Mouse (Mus musculus) hindlimb bud, embryonic 11.5 days (tissue): ENCODE measurements around the gene Phtf1.

Source experiments
- DNase-seq: peaks from one replicate; pipeline ENCODE4 v3.0.0-alpha.2; 2012; ENCODE audit warnings: low read depth, low spot score; ENCODE audit errors: extremely low spot score

Gene Phtf1

DNA sequence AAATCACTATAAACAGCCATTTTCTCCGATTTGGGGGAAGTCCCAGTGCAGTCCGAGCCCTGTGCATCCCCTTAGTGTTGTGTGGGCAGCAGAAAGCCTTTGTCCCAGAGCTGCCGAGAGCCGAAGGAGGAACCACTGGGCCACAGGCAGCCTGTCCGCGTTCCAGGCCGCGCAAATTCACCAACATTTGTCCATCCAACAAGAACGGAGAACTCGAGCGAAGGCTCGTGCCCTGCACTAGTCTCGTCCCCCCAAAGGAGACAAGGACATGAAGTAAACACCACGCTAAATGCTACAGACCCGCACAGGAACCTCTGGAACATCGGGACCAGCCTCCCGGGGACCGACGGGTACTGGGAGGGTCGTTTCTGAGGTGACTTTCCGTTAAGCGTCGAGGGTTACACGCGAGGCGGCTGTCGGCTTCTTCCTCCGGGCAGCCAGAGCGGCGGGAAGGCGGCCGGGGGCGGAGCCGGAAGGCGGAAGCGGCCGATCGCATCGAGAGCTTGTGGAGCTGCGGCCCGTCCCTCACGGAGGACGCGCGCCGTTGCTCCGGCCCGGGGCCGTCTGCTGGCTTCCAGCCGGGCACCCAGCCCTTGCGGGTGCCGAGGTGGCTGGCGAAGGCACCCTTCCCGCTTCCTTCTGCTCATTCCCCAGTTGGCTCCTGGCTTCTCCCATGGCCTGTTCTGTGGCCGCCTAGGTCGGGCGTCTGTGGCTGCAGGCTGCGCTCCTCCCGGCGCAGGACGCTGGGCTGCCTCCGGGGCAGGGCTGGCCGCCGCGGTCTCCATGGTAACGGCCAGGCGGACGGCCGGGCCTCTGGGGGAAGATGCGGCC lies at the start of gene Phtf1:
Gene Phtf1, plus strand, starts transcription at position 250 of the 831 bp plus-strand sequence.
- peak; percentile 39 for DNase-seq

GRCm38 (mm10) chr3:103920094-103920493 lies 47.8 kb upstream of the Phtf1 start:
- DNase-seq = no peak

- DNase-seq = no peak
These were observed 42.6 kb upstream of the Phtf1 start for GRCm38 (mm10) chr3:103925302-103925701.

DNA sequence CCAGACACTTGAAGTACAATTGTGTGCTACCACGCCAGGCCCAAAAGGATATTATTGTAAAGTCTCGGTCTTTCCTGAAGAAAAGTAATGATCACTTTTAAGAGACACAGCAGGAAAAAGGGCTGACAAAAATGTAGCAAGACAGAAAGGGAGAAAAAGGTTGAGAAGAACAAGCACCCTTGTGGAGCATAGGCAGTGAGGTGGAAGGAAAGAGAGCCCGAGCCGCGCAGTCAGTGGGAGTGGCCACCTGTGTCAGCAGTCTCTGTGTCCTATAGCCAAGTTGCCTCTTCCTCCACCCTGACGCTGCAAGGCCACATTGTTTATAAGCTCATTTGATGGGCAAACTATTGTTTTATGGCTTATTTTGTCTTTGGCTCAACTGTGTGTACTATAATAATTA lies 40.4 kb upstream of the Phtf1 start:
- no peak for DNase-seq

GRCm38 (mm10) chr3:103944794-103945562 lies 22.9 kb upstream of the Phtf1 start:
- no peak for DNase-seq

DNA sequence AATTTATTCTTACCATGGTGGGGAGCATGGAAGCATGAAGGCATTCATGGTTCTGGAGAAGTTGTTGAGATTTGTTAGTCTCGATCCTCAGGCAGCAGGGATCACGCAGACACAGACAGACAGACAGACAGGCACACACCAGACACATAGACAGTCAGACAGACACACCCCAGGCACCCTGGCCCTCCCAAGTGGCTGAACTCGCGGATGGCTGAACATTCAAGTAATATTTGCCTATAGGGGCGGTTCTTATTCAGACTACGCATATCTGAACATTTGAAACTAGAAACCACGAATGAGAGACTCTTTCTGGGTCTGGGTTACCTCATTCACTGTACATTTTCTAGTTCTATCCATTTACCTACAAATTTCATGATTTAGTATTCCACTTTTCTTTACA lies 19.2 kb upstream of the Phtf1 start:
- DNase-seq = no peak

DNA sequence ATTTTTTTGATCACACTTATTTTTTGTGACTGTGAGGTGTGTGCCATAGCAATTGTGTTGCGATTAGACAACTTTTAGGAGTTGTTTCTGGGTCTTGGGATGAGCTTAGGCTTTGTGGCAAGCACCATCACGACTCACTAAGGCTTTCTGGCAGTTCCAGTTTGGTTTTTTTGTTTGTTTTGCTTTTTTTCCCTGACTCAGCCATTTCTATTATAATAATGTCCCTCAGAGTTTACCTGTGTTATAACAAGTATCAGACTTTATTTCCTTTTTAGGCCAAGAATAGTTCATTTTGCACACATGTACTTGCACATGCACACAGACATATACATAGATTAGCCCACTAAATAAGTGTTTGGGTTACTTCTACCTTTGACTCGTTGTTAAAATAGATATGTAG lies 7.3 kb upstream of the Phtf1 start:
- DNase-seq = no peak

DNA sequence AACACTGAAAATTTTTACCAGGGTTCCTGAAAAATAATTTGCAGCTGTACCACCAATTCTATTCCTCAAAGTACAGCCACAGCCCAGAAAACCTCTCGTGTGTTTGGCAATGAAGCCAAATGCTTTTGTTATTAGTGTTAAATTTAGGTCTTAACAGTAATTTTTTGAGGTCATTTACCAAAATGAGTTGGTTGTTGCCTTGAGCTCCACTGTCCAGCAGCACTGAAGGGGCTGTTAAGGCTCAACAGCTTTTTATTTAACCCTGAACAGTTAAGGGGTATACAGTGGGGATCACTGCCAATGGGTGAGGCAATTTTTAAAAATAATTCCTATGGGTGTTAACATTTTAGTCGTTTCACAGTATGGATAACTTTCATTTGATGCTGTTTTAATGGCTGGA lies 679 bp upstream of the Phtf1 start:
- DNase-seq = no peak

DNA sequence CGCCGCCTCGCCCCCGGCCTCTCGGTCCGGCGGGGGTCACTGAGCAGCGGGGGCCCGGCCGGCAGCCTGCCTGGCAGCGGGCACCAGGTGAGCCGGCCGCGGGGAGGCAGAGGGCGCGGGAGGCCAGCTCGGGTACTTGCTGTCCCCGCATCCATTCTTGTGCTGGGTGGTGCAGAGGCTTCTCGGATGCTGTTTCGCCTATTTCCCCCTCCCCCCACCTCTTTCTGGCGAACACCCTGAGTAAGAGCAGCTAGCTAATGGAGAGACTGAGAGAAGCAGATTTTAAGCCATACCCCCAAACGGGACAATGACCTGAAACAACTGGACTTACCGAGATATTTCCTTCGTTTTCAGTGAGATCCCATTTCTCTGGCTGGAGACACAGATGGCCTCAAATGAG lies 791 bp downstream of the Phtf1 start:
- peak; percentile 16 for DNase-seq

DNA sequence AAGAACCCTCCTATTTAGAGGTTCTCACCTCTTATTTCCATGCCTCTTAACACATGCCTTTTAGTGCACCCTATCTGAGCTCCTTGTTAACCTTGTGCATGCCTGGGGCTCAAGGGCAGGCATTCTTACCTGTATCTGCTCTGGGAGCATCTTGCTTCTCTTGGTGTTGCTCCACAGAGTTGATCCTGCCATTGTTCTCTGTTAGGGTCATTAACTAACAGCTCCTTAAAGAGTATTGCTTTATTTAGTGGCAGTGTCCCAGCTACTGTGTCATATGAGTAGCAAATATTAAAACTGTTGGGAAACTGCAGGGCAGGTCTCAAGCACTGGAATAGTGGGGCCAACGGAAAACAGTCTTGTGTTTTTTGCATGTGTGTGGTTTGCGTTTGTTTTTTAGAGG lies 3.2 kb downstream of the Phtf1 start:
- no peak for DNase-seq

GRCm38 (mm10) chr3:103984556-103984955 lies 16.6 kb downstream of the Phtf1 start:
- DNase-seq = no peak

DNA sequence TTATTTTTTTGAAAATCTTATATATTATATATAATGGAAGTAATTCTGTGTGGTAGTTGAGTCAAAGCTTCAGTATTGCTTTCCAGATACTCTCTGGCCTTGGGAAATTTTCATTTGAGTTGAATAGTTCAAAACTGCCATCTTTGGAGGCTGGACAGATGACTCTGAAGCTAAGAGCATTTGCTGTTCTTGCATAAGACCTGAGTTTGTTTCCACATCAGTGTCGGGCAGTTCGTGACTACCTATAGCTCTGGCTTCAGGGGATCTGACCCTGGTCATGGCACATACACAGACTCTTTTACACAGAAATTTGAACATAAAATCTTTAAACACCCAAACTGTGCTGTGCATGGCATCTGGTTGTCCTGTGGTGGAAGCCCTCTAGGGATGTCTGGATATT lies 17.3 kb downstream of the Phtf1 start:
- no peak for DNase-seq

GRCm38 (mm10) chr3:103987831-103988432 lies 20.0 kb downstream of the Phtf1 start:
- no peak for DNase-seq

GRCm38 (mm10) chr3:103989352-103989751 lies 21.4 kb downstream of the Phtf1 start:
- DNase-seq = no peak

DNA sequence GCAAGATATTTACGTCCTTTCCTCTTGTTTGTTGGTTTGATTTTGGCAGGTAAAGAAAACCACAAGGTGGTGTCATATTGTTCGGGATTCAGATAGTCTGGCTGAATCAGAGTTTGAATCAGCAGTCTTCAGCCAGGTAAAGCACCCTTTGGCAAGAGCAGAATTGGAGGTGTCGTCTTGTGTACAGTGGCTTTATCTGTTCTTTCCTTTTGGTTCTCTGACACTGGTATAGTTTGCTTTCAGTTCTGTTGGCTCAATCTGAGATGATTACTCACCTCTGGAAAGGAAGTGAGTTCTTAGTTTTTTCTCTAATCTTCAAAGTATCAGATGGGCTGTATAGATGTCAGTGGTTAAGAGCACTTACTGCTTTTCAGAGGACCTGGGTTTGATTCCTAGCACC lies 23.4 kb downstream of the Phtf1 start:
- DNase-seq = no peak

DNA sequence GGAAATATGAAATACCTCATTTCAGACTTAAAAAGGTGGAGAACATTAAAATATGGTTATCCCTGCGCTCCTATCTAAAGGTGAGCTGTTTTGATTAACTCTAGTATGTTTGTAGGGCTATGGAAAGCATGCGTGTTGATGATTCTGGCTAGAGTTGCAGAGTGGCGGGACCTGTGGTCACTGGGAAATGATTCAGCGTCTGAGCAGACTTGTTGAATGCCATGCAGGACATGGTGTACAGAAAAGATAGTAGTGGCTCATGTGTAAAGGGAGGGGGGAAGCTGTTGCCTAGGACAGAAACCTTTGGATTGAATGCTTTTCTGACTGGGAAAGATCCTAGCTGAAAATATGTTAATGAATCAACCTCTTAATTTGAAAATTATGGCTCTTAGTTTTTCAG lies 30.8 kb downstream of the Phtf1 start:
- DNase-seq = no peak

GRCm38 (mm10) chr3:104006896-104007466 lies 39.1 kb downstream of the Phtf1 start:
- DNase-seq = no peak

- no peak for DNase-seq
These were observed 39.6 kb downstream of the Phtf1 start for GRCm38 (mm10) chr3:104007479-104007878.

DNA sequence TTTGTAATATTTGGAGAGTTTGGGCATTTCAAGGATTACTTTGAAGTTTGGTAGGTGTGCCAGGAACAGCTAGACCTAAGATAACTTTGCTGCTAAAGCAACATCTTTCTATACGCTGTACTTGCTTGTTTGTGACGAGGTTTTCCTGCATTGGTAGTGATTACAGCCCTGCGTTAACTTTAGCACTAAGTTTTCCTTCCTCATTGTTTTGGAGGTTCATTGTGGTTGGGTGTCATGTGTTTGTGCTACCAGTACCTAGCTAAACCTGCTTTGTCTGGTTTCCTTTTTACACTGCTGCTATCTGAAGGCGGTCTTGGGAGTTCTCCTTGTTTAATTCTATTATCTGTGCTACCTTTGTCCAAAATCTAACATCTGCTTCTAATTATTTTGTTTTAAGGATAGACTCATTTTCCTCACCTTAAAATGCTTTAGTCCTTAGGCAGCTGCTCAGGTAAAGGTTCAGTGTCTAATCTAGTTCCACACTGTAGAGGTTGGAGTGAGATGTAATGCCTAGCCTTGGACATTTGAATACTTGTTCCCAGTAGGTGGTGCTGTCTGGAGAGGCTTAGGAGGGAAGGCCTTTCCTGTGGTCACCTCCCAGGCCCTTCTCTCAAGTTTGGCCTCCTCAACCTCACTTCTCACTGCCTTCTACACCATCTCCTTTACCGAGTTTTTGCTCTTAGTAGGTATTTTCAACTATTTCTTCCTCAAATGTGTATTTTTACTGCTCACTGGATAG lies 42.2 kb downstream of the Phtf1 start:
- DNase-seq = no peak

DNA sequence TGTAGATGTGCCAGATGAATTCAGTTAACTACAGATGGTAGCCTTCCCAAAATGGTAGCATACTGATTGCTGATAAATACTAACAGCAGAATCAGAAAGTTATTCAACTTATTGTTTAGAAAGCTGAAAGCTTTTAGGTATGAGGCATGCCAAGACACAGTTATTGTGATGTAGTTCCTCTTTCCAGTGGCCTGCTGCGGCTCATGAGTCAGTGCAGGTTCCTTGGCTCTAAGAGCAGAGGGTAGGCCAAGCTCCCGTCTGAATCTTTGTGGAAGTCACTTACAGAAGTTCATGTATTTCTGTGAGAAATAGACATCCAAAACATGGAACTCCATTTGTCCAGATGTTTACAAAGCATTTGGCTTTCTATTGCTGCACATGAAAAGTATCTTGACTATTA lies 44.1 kb downstream of the Phtf1 start:
- DNase-seq = no peak

- DNase-seq = no peak
These were observed 50.0 kb downstream of the Phtf1 start for GRCm38 (mm10) chr3:104017931-104018330.
